In the genomic region with DNA sequence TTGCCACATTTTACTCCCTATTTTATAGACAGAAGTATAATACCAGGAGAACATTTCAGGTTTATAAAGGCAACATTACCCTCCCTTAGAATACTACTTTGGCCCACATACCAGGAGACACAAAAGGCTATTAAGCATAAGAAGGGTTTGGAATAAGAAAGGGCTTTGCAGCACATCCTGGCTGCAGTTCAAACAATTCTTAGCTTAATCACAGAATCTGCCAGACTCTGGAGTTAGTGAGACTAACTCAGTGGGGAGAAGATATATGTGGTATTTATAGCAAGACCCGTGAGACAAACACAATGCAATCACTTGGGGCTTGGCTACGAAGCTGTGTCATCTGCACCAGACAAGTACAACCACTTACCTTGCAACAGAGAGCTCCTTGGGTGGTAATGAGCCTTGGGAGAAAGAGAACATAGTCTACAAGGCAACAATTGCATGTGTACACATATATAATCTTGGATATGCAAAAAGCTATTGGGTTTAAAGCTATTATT, we compare ENCODE assay signal across 27 mouse cellular contexts.
A peak's percentile ranks its signal among the peaks of the same experiment; 100 is the strongest.
DNase-seq lines count a peak whose midpoint lies in the region; ATAC-seq and TF ChIP-seq lines count a peak whose summit lies in the region.
"Had no signal": no experiment of that assay in that cellular context is flagged by ENCODE, and none has a peak within 500 bp of the region (broad histone marks: within the 10 kb centered on the region; RNA-seq: fewer than 3 reads in every experiment).

No protein-coding gene starts in this region.

- no peak for DNase-seq in heart, postnatal 10 days
- peak; percentile 58 for DNase-seq in lung, embryonic 14.5 days
- DNase-seq in lung, postnatal 14 days: no peak
- DNase-seq in forebrain, postnatal 0 days: peak; percentile 35
- DNase-seq in cerebellum, adult 18-20 months: no peak
- DNase-seq: adrenal gland, adult 8-10 months; cerebellum, adult 8-10 months; gastrocnemius, postnatal 36 days; kidney, postnatal 25 days; layer of hippocampus, postnatal 36 days; lung, postnatal 4 days; right cerebral cortex, postnatal 4 days; thymus, adult 18-20 months; thymus, postnatal 4 days had no signal

- no peak overlapping the region for H3K4me2 ChIP-seq in forebrain, embryonic 13.5 days
- H3K4me2 ChIP-seq in forebrain, embryonic 12.5 days: no peak overlapping the region
- H3K4me2 ChIP-seq in heart, embryonic 13.5 days: no peak overlapping the region
- H3K4me2 ChIP-seq in lung, embryonic 14.5 days: no peak overlapping the region
- no peak overlapping the region for H3K4me2 ChIP-seq in forebrain, postnatal 0 days (ENCODE audit: low read depth)
- H3K4me2 ChIP-seq: limb, embryonic 15.5 days; lung, embryonic 15.5 days; neural tube, embryonic 13.5 days; stomach, embryonic 15.5 days had no signal

- no peak overlapping the region for H3K9ac ChIP-seq in forebrain, embryonic 13.5 days
- H3K9ac ChIP-seq in forebrain, embryonic 12.5 days: no peak overlapping the region
- H3K9ac ChIP-seq in heart, embryonic 13.5 days: no peak overlapping the region
- H3K9ac ChIP-seq in lung, embryonic 14.5 days: no peak overlapping the region
- H3K9ac ChIP-seq in forebrain, postnatal 0 days: no peak overlapping the region
- H3K9ac ChIP-seq: limb, embryonic 15.5 days; liver, embryonic 14.5 days; lung, embryonic 15.5 days; neural tube, embryonic 13.5 days; stomach, embryonic 15.5 days had no signal

- no peaks in the 10 kb centered on the region for H3K36me3 ChIP-seq in forebrain, embryonic 13.5 days (ENCODE audit: poor library complexity, severe bottlenecking)
- no peaks in the 10 kb centered on the region for H3K36me3 ChIP-seq in forebrain, embryonic 12.5 days (replicated peaks)
- no peaks in the 10 kb centered on the region for H3K36me3 ChIP-seq in heart, embryonic 13.5 days
- H3K36me3 ChIP-seq in lung, embryonic 14.5 days (ENCODE audit: insufficient read depth): no peaks in the 10 kb centered on the region
- no peaks in the 10 kb centered on the region for H3K36me3 ChIP-seq in forebrain, postnatal 0 days (ENCODE audit: insufficient read depth)
- H3K36me3 ChIP-seq: hindbrain, embryonic 10.5 days; limb, embryonic 15.5 days; lung, embryonic 15.5 days; neural tube, embryonic 13.5 days; stomach, embryonic 15.5 days had no signal

- peak; percentile 55 for ATAC-seq in forebrain, embryonic 13.5 days
- ATAC-seq in forebrain, embryonic 12.5 days (ENCODE audit: low FRiP score): no peak
- no peak for ATAC-seq in heart, embryonic 13.5 days (ENCODE audit: extremely low read depth, insufficient number of reproducible peaks, low FRiP score, low TSS enrichment)
- no peak for ATAC-seq in lung, embryonic 14.5 days (ENCODE audit: insufficient read depth)
- ATAC-seq in forebrain, postnatal 0 days: peak; percentile 34; the same call in 1 of the 2 replicates
- ATAC-seq: intestine, postnatal 0 days; midbrain, embryonic 16.5 days had no signal

- 20% methylated on average over 2 of the region's 2 CpGs for WGBS in forebrain, embryonic 13.5 days
- WGBS in forebrain, embryonic 12.5 days: 29% methylated on average over 2 of the region's 2 CpGs
- 14% methylated on average over 2 of the region's 2 CpGs for WGBS in heart, embryonic 13.5 days
- WGBS in lung, embryonic 14.5 days: 29% methylated on average over 2 of the region's 2 CpGs
- WGBS in forebrain, postnatal 0 days: 16% methylated on average over 2 of the region's 2 CpGs

- no peaks in the 10 kb centered on the region for H3K9me3 ChIP-seq in forebrain, embryonic 13.5 days (replicated peaks)
- H3K9me3 ChIP-seq in forebrain, embryonic 12.5 days: no peaks in the 10 kb centered on the region
- H3K9me3 ChIP-seq in heart, embryonic 13.5 days: no peaks in the 10 kb centered on the region
- no peaks in the 10 kb centered on the region for H3K9me3 ChIP-seq in lung, embryonic 14.5 days (ENCODE audit: low read depth, low read length)
- no peaks in the 10 kb centered on the region for H3K9me3 ChIP-seq in forebrain, postnatal 0 days (ENCODE audit: low read length)
- H3K9me3 ChIP-seq: hindbrain, embryonic 10.5 days; limb, embryonic 15.5 days; lung, embryonic 15.5 days; neural tube, embryonic 13.5 days; stomach, embryonic 15.5 days had no signal

- no peak overlapping the region for H3K27ac ChIP-seq in forebrain, embryonic 13.5 days
- H3K27ac ChIP-seq in forebrain, embryonic 12.5 days: no peak overlapping the region
- 0 out of 2 replicates have a peak overlapping the region, but pooled peaks have one; percentile 20 for H3K27ac ChIP-seq in heart, embryonic 13.5 days (replicated peaks)
- H3K27ac ChIP-seq in lung, embryonic 14.5 days (ENCODE audit: low read depth): no peak overlapping the region
- H3K27ac ChIP-seq in forebrain, postnatal 0 days (ENCODE audit: low read depth, low read length): no peak overlapping the region
- H3K27ac ChIP-seq: hindbrain, embryonic 10.5 days; layer of hippocampus, adult 2 months; limb, embryonic 15.5 days; liver, embryonic 14.5 days; lung, embryonic 15.5 days; neural tube, embryonic 13.5 days; stomach, embryonic 15.5 days had no signal

- H3K4me3 ChIP-seq in forebrain, embryonic 13.5 days: no peak overlapping the region
- H3K4me3 ChIP-seq in forebrain, embryonic 12.5 days (replicated peaks): no peak overlapping the region
- H3K4me3 ChIP-seq in heart, embryonic 13.5 days: no peak overlapping the region
- no peak overlapping the region for H3K4me3 ChIP-seq in lung, embryonic 14.5 days (ENCODE audit: low read depth, low read length)
- no peak overlapping the region for H3K4me3 ChIP-seq in forebrain, postnatal 0 days (ENCODE audit: low read depth, low read length)
- H3K4me3 ChIP-seq: hindbrain, embryonic 10.5 days; layer of hippocampus, adult 2 months; limb, embryonic 15.5 days; lung, embryonic 15.5 days; myocyte; neural tube, embryonic 13.5 days; stomach, embryonic 15.5 days had no signal

- TF ChIP-seq CTCF in lung, embryonic 14.5 days (IDR thresholded peaks at IDR 0.05; ENCODE audit: low read depth): no peak
- TF ChIP-seq CTCF in forebrain, postnatal 0 days (IDR thresholded peaks at IDR 0.05; ENCODE audit: low read depth): no peak

- intact Hi-C loops in heart, postnatal 10 days (cut with DNase I): no loop called here

- peaks cover 4% of the 10 kb centered on the region for H3K4me1 ChIP-seq in forebrain, embryonic 13.5 days
- no peaks in the 10 kb centered on the region for H3K4me1 ChIP-seq in forebrain, embryonic 12.5 days
- H3K4me1 ChIP-seq in heart, embryonic 13.5 days: peaks cover 9% of the 10 kb centered on the region
- H3K4me1 ChIP-seq in lung, embryonic 14.5 days (ENCODE audit: insufficient read depth): no peaks in the 10 kb centered on the region
- no peaks in the 10 kb centered on the region for H3K4me1 ChIP-seq in forebrain, postnatal 0 days (ENCODE audit: insufficient read depth)
- H3K4me1 ChIP-seq: hindbrain, embryonic 10.5 days; limb, embryonic 15.5 days; lung, embryonic 15.5 days; stomach, embryonic 15.5 days had no signal

- H3K27me3 ChIP-seq in forebrain, embryonic 13.5 days: no peaks in the 10 kb centered on the region
- H3K27me3 ChIP-seq in forebrain, embryonic 12.5 days: no peaks in the 10 kb centered on the region
- H3K27me3 ChIP-seq in heart, embryonic 13.5 days (replicated peaks): no peaks in the 10 kb centered on the region
- no peaks in the 10 kb centered on the region for H3K27me3 ChIP-seq in lung, embryonic 14.5 days (ENCODE audit: insufficient read depth, low read length)
- no peaks in the 10 kb centered on the region for H3K27me3 ChIP-seq in forebrain, postnatal 0 days (ENCODE audit: insufficient read depth, low read length)
- H3K27me3 ChIP-seq: limb, embryonic 15.5 days; lung, embryonic 15.5 days; neural tube, embryonic 13.5 days; stomach, embryonic 15.5 days had no signal

Comparison
In these comparisons a context has a peak if more than half of its experiments do, and no peak if none do; other contexts are left out.
1. ATAC-seq: peak in forebrain, embryonic 13.5 days (single experiment) and forebrain, postnatal 0 days (single experiment); none in forebrain, embryonic 12.5 days (single experiment), heart, embryonic 13.5 days (single experiment) and lung, embryonic 14.5 days (single experiment).
2. DNase-seq: peak in lung, embryonic 14.5 days (single experiment) and forebrain, postnatal 0 days (single experiment); none in heart, postnatal 10 days (0 of 2), lung, postnatal 14 days (single experiment) and cerebellum, adult 18-20 months (0 of 2).